Mouse (Mus musculus): ENCODE results near the gene Olfr498. TPM values are rescaled to one million over a fixed set of nuclear protein-coding genes. Genes with fewer than 3 reads are reported as not detected.

Olfr498 gene
- not detected for polyA plus RNA-seq (2014; fragmentation: Illumina TruSeq; extraction: RNeasy Lipid Tissue Mini Kit (QIAGEN cat#74804); ENCODE audit: low replicate concordance)

GRCm38 (mm10) chr7:108465026-108465425 lies at the start of gene Olfr498:
Gene Olfr498, plus strand, starts transcription at chr7:108465326.

GRCm38 (mm10) chr7:108420121-108420520 lies 45.0 kb upstream of the Olfr498 start, which contains the start of gene Olfr497:
Gene Olfr497, plus strand, starts transcription at chr7:108420421.

Other genes starting within 250 kb of the Olfr498 start
- not detected for gene Olfr488, start 207.0 kb upstream of the Olfr498 start, polyA plus RNA-seq (2014; fragmentation: Illumina TruSeq; extraction: RNeasy Lipid Tissue Mini Kit (QIAGEN cat#74804); ENCODE audit: low replicate concordance)
- not detected for gene Olfr490, start 176.4 kb upstream of the Olfr498 start, polyA plus RNA-seq (2014; fragmentation: Illumina TruSeq; extraction: RNeasy Lipid Tissue Mini Kit (QIAGEN cat#74804); ENCODE audit: low replicate concordance)
- not detected for gene Olfr491, start 151.9 kb upstream of the Olfr498 start, polyA plus RNA-seq (2014; fragmentation: Illumina TruSeq; extraction: RNeasy Lipid Tissue Mini Kit (QIAGEN cat#74804); ENCODE audit: low replicate concordance)
- gene Olfr492, start 141.7 kb upstream of the Olfr498 start, polyA plus RNA-seq (2014; fragmentation: Illumina TruSeq; extraction: RNeasy Lipid Tissue Mini Kit (QIAGEN cat#74804); ENCODE audit: low replicate concordance), result not detected
- gene Olfr493, start 118.3 kb upstream of the Olfr498 start, polyA plus RNA-seq (2014; fragmentation: Illumina TruSeq; extraction: RNeasy Lipid Tissue Mini Kit (QIAGEN cat#74804); ENCODE audit: low replicate concordance), result not detected
- not detected for gene Olfr494, start 100.0 kb upstream of the Olfr498 start, polyA plus RNA-seq (2014; fragmentation: Illumina TruSeq; extraction: RNeasy Lipid Tissue Mini Kit (QIAGEN cat#74804); ENCODE audit: low replicate concordance)
- not detected for gene Olfr495, start 72.2 kb upstream of the Olfr498 start, polyA plus RNA-seq (2014; fragmentation: Illumina TruSeq; extraction: RNeasy Lipid Tissue Mini Kit (QIAGEN cat#74804); ENCODE audit: low replicate concordance)
- not detected for gene Olfr497, start 44.9 kb upstream of the Olfr498 start, polyA plus RNA-seq (2014; fragmentation: Illumina TruSeq; extraction: RNeasy Lipid Tissue Mini Kit (QIAGEN cat#74804); ENCODE audit: low replicate concordance)
- gene Olfr502, start 59.7 kb downstream of the Olfr498 start, polyA plus RNA-seq (2014; fragmentation: Illumina TruSeq; extraction: RNeasy Lipid Tissue Mini Kit (QIAGEN cat#74804); ENCODE audit: low replicate concordance), result not detected
- not detected for gene Olfr503, start 79.2 kb downstream of the Olfr498 start, polyA plus RNA-seq (2014; fragmentation: Illumina TruSeq; extraction: RNeasy Lipid Tissue Mini Kit (QIAGEN cat#74804); ENCODE audit: low replicate concordance)
- gene Olfr504, start 100.5 kb downstream of the Olfr498 start, polyA plus RNA-seq (2014; fragmentation: Illumina TruSeq; extraction: RNeasy Lipid Tissue Mini Kit (QIAGEN cat#74804); ENCODE audit: low replicate concordance), result not detected
- gene Olfr506, start 145.5 kb downstream of the Olfr498 start, polyA plus RNA-seq (2014; fragmentation: Illumina TruSeq; extraction: RNeasy Lipid Tissue Mini Kit (QIAGEN cat#74804); ENCODE audit: low replicate concordance), result not detected
- not detected for gene Olfr507, start 156.5 kb downstream of the Olfr498 start, polyA plus RNA-seq (2014; fragmentation: Illumina TruSeq; extraction: RNeasy Lipid Tissue Mini Kit (QIAGEN cat#74804); ENCODE audit: low replicate concordance)
- gene Olfr508, start 164.7 kb downstream of the Olfr498 start, polyA plus RNA-seq (2014; fragmentation: Illumina TruSeq; extraction: RNeasy Lipid Tissue Mini Kit (QIAGEN cat#74804); ENCODE audit: low replicate concordance), result not detected
- not detected for gene Olfr509, start 186.6 kb downstream of the Olfr498 start, polyA plus RNA-seq (2014; fragmentation: Illumina TruSeq; extraction: RNeasy Lipid Tissue Mini Kit (QIAGEN cat#74804); ENCODE audit: low replicate concordance)
- gene Olfr510, start 201.1 kb downstream of the Olfr498 start, polyA plus RNA-seq (2014; fragmentation: Illumina TruSeq; extraction: RNeasy Lipid Tissue Mini Kit (QIAGEN cat#74804); ENCODE audit: low replicate concordance), result not detected
- not detected for gene Olfr512, start 248.0 kb downstream of the Olfr498 start, polyA plus RNA-seq (2014; fragmentation: Illumina TruSeq; extraction: RNeasy Lipid Tissue Mini Kit (QIAGEN cat#74804); ENCODE audit: low replicate concordance)